Mouse (Mus musculus) heart, embryonic 16.5 days (tissue): ENCODE results near the gene Prkcd. TPM values are rescaled to one million over a fixed set of nuclear protein-coding genes. Genes with fewer than 3 reads are reported as not detected.

Experiments
- ATAC-seq: fragments of 200-750 bp; cut with Nextera tagmentation; replicated peaks from 2 replicates; pipeline ENCODE4 v1.8.0; 2017; ENCODE audit warnings: moderate number of reproducible peaks; ENCODE audit not compliant: insufficient read depth, low FRiP score; ENCODE audit errors: extremely low read depth
- H3K27ac ChIP-seq: fragments of 300-500 bp; sonication (generic); 2 replicates; pipeline ENCODE4 v1.5.1; 2014; ENCODE audit warnings: mild to moderate bottlenecking, low read length, control low read depth, moderate library complexity
- H3K27me3 ChIP-seq: fragments of 300-500 bp; sonication (generic); 2 replicates; pipeline ENCODE4 v1.6.1; 2014; ENCODE audit warnings: low read length, mixed read lengths; ENCODE audit not compliant: control insufficient read depth, insufficient read depth
- H3K36me3 ChIP-seq: fragments of 300-500 bp; sonication (generic); 2 replicates; pipeline ENCODE4 v1.6.1; 2014; ENCODE audit not compliant: control insufficient read depth, insufficient read depth
- H3K4me1 ChIP-seq: fragments of 300-500 bp; sonication (generic); 2 replicates; pipeline ENCODE4 v1.6.1; 2014; ENCODE audit warnings: low read length, mixed read lengths; ENCODE audit not compliant: control insufficient read depth, insufficient read depth
- H3K4me2 ChIP-seq: fragments of 300-500 bp; sonication (generic); 2 replicates; pipeline ENCODE4 v1.6.1; 2014; ENCODE audit warnings: low read depth, mild to moderate bottlenecking, control low read depth, low read length
- H3K4me3 ChIP-seq: fragments of 300-500 bp; sonication (generic); 2 replicates; pipeline ENCODE4 v1.5.1; 2014; ENCODE audit warnings: mild to moderate bottlenecking, control low read depth, low read length
- H3K9ac ChIP-seq: fragments of 300-500 bp; sonication (generic); 2 replicates; pipeline ENCODE4 v1.6.1; 2014; ENCODE audit warnings: low read length, control low read depth
- H3K9me3 ChIP-seq: fragments of 300-500 bp; sonication (generic); replicated peaks from 2 replicates; pipeline ENCODE4 v1.6.1; 2016; ENCODE audit warnings: low read length; ENCODE audit not compliant: control insufficient read depth
- WGBS: fragments of 180-500 bp; shearing (Covaris S2); extraction: QIAGEN DNeasy Blood & Tissue Kit; methylation state at CpG from one replicate; pipeline ENCODE4 v1.1.7; 2014; 5-methylcytosine and 5-hydroxymethylcytosine counted together
- polyA plus RNA-seq: library from polyadenylated mRNA; unstranded; fragments of >200 nt; fragmentation: Nextera tagmentation; extraction: Ambion mirVana; gene quantifications from 2 replicates; pipeline ENCODE4 v1.2.1, GENCODE M21; 2015

Prkcd gene
- 40.7 and 42.7 TPM in 2 replicates for polyA plus RNA-seq

DNA sequence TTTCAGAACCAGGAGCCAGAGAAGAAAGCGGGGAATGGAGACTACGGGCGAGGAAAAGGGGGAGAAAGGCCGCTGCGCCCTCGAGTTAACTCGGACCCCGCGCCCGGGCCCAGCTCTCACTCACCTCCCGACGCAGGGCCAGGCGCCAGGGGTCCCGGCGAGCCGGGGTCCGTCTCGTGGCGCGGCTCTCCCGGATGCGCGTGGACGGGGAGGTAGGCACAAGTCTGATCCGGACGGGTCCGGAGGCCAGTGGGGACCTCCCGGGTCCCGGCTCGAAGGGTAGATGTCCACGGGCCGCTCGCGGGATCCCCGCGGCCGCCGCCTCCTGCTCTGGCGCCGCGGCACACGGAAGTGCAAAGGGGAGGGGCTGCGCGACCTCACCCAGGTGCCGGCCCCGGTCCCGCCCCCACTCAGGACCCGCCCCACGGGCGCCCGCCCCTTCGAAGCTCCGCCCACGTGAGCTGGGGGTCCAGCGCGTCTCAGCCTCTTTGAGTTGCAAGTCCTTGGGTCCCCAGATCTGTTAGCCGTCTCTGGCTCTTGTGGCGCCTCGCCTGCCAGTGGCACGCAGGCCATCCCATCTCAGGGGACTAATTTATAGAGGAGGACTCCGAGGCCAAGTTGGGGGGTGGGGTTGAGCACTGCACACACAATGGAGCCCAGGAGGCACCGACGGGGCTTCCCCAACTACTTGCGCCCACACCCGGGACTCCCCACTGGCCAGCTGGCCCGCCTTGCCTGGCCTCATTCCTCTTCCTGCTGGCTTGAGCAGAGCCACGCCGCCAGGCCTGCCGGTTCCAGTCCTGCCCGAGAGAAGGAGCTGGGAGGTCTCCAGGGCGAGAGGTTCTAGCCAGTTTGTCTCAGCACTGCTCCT, at the start of gene Prkcd:
Gene Prkcd, minus strand, starts transcription at position 355 of the 871 bp plus-strand sequence.
- ATAC-seq, result peak; percentile 84
- Histone ChIP-seq H3K27me3 (no peaks in the 10 kb centered on the region), H3K4me3 (peak within 1 kb of the TSS; percentile 65), H3K36me3 (no peaks in the 10 kb centered on the region), H3K4me2 (peak within 1 kb of the TSS; percentile 84), H3K9me3 (no peaks in the 10 kb centered on the region), H3K4me1 (peaks cover 21% of the 10 kb centered on the region), H3K9ac (peak within 1 kb of the TSS; percentile 75), H3K27ac (peak within 1 kb of the TSS; percentile 64)
- WGBS, result 1% methylated on average over 71 of the region's 71 CpGs

- Histone ChIP-seq H3K4me2 (no peak overlapping the region), H3K4me1 (no peaks in the 10 kb centered on the region), H3K9ac (no peak overlapping the region), H3K27ac (no peak overlapping the region), H3K27me3 (no peaks in the 10 kb centered on the region), H3K9me3 (no peaks in the 10 kb centered on the region), H3K36me3 (peaks cover 25% of the 10 kb centered on the region), H3K4me3 (no peak overlapping the region)
- 54% methylated on average over 6 of the region's 6 CpGs for WGBS
- ATAC-seq, result 0 out of 2 replicates have a peak, but pooled peaks have one; percentile 46
Measured at GRCm38 (mm10) chr14:30674947-30675346, 48.9 kb upstream of the Prkcd start.

- Histone ChIP-seq H3K4me2 (no peak overlapping the region), H3K4me3 (no peak overlapping the region), H3K9ac (no peak overlapping the region), H3K27ac (no peak overlapping the region), H3K4me1 (no peaks in the 10 kb centered on the region), H3K36me3 (peaks cover 29% of the 10 kb centered on the region), H3K27me3 (no peaks in the 10 kb centered on the region), H3K9me3 (no peaks in the 10 kb centered on the region)
- WGBS, result 10% methylated on average over 3 of the region's 3 CpGs
- peak; percentile 78 for ATAC-seq
Measured at GRCm38 (mm10) chr14:30671986-30672312, 45.9 kb upstream of the Prkcd start.

GRCm38 (mm10) chr14:30671095-30671985, 45.3 kb upstream of the Prkcd start:
- H3K4me1 ChIP-seq, result no peaks in the 10 kb centered on the region
- ATAC-seq, result no peak
- no peak overlapping the region for H3K9ac ChIP-seq
- 73% methylated on average over 15 of the region's 15 CpGs for WGBS
- H3K9me3 ChIP-seq, result no peaks in the 10 kb centered on the region
- no peak overlapping the region for H3K27ac ChIP-seq
- no peaks in the 10 kb centered on the region for H3K27me3 ChIP-seq
- no peak overlapping the region for H3K4me3 ChIP-seq
- H3K36me3 ChIP-seq, result peaks cover 34% of the 10 kb centered on the region
- no peak overlapping the region for H3K4me2 ChIP-seq

- no peak overlapping the region for H3K4me2 ChIP-seq
- H3K27ac ChIP-seq, result no peak overlapping the region
- H3K36me3 ChIP-seq, result peaks cover 36% of the 10 kb centered on the region
- no peaks in the 10 kb centered on the region for H3K27me3 ChIP-seq
- ATAC-seq, result no peak
- WGBS, result 88% methylated on average over 6 of the region's 6 CpGs
- H3K4me3 ChIP-seq, result no peak overlapping the region
- no peaks in the 10 kb centered on the region for H3K9me3 ChIP-seq
- no peaks in the 10 kb centered on the region for H3K4me1 ChIP-seq
- H3K9ac ChIP-seq, result no peak overlapping the region
Measured at GRCm38 (mm10) chr14:30670161-30670560, 44.2 kb upstream of the Prkcd start.

GRCm38 (mm10) chr14:30666604-30667003, 40.6 kb upstream of the Prkcd start:
- WGBS, result 83% methylated on average over 4 of the region's 4 CpGs
- Histone ChIP-seq H3K36me3 (peaks cover 49% of the 10 kb centered on the region), H3K4me2 (no peak overlapping the region), H3K27me3 (no peaks in the 10 kb centered on the region), H3K4me1 (no peaks in the 10 kb centered on the region), H3K27ac (no peak overlapping the region), H3K4me3 (no peak overlapping the region), H3K9me3 (no peaks in the 10 kb centered on the region), H3K9ac (no peak overlapping the region)
- ATAC-seq, result no peak

DNA sequence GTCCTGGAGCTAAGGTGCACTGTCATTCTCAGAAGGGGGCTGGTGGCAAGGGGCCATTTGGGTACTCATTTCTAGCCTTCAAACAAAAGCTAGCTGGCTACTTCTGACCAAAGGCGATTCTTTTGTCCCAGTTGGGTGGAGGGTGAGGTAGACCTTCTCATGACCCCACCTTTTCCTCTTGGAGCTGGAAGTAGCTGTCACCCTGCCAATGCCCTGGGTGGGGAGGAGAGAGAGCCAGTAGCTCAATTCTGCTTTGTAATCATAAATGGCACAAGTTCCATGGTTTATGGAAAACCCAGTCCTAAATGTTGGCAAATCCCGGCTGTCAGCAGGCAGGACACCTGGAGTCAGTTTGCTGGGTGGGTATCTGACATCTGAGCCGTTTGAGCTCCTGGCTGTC, 40.1 kb upstream of the Prkcd start:
- Histone ChIP-seq H3K36me3 (peaks cover 53% of the 10 kb centered on the region), H3K27me3 (no peaks in the 10 kb centered on the region), H3K4me2 (no peak overlapping the region), H3K9ac (no peak overlapping the region), H3K9me3 (no peaks in the 10 kb centered on the region), H3K4me3 (no peak overlapping the region), H3K4me1 (no peaks in the 10 kb centered on the region), H3K27ac (no peak overlapping the region)
- WGBS, result 64% methylated on average over 3 of the region's 3 CpGs
- ATAC-seq, result no peak

DNA sequence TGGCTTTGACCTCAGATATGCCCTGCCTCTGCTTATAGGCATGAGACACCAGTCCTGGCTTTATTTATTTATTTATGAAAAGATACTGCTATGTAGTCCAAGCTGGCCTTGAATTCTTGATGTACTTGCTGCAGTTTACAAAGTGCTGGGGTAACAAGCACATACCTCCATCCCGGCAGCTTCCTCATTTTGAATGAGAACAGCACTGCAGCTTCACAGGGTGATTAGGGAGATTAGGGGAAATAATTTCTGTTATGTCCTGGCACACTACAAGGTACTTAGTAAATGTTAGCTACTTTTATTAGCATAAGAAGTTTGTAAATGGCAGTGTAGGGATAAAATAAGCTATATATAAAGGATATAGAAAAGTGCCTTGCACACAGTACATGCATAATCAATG, 29.5 kb upstream of the Prkcd start:
- Histone ChIP-seq H3K4me1 (peaks cover 8% of the 10 kb centered on the region), H3K4me2 (no peak overlapping the region), H3K4me3 (no peak overlapping the region), H3K9me3 (no peaks in the 10 kb centered on the region), H3K27ac (no peak overlapping the region), H3K27me3 (no peaks in the 10 kb centered on the region), H3K9ac (no peak overlapping the region), H3K36me3 (peaks cover 4% of the 10 kb centered on the region; the same call in 1 of the 2 replicates)
- 84% methylated on average over 1 of the region's 1 CpGs for WGBS
- no peak for ATAC-seq
